11 mouse cellular contexts compared by ENCODE assay signal in genomic region chr8:13548235-13548634, GRCm38 (mm10). TPM values are rescaled to one million over a fixed set of nuclear protein-coding genes. Genes with fewer than 3 reads are reported as not detected.
DNase-seq lines count a peak whose midpoint lies in the region; ATAC-seq and TF ChIP-seq lines count a peak whose summit lies in the region.
"Had no signal": no experiment of that assay in that cellular context is flagged by ENCODE, and none has a peak within 500 bp of the region (broad histone marks: within the 10 kb centered on the region; RNA-seq: fewer than 3 reads in every experiment).

No protein-coding gene starts in this region.

- H3K9ac ChIP-seq in MEL (ENCODE audit: control insufficient read depth, low read depth, low read length, poor library complexity, severe bottlenecking), result no peak overlapping the region
- H3K9ac ChIP-seq in heart, embryonic 15.5 days, result no peak overlapping the region
- H3K9ac ChIP-seq in forebrain, embryonic 11.5 days (ENCODE audit: low read length), result no peak overlapping the region

- no peak overlapping the region for H3K4me3 ChIP-seq in left cerebral cortex, adult 2 months
- H3K4me3 ChIP-seq in MEL (ENCODE audit: control insufficient read depth in 1 of 2, insufficient read depth in 1 of 2, low read depth in 2 of 2, low read length in 2 of 2), result no peak overlapping the region
- no peak overlapping the region for H3K4me3 ChIP-seq in heart, embryonic 15.5 days
- no peak overlapping the region for H3K4me3 ChIP-seq in forebrain, embryonic 11.5 days (ENCODE audit: low read depth, low read length)

- no peak overlapping the region for H3K4me2 ChIP-seq in heart, embryonic 15.5 days
- no peak overlapping the region for H3K4me2 ChIP-seq in forebrain, embryonic 11.5 days (ENCODE audit: low read depth, low read length, severe bottlenecking)

- 27% methylated on average over 4 of the region's 4 CpGs for WGBS in heart, embryonic 15.5 days
- WGBS in forebrain, embryonic 11.5 days, result 42% methylated on average over 4 of the region's 4 CpGs

- TF ChIP-seq RAD21 in MEL (IDR thresholded peaks at IDR 0.05; ENCODE audit: low read depth, low read length), result peak; percentile 62

- intact Hi-C loops in left cerebral cortex, adult 2 months (cut with DNase I), result loop anchor here (1.0 to 5.0 kb wide), 2 partner anchors 91 to 135 kb away; no protein-coding TSS in a partner anchor

- H3K4me1 ChIP-seq in MEL (ENCODE audit: control insufficient read depth in 1 of 2, insufficient read depth in 2 of 2, low read length in 2 of 2), result peaks cover 0 to 3% of the 10 kb centered on the region in 2 experiments; a peak in 1 of 4 replicates
- peaks cover 16% of the 10 kb centered on the region for H3K4me1 ChIP-seq in heart, embryonic 15.5 days (replicated peaks)
- H3K4me1 ChIP-seq in forebrain, embryonic 11.5 days (replicated peaks; ENCODE audit: control insufficient read depth, insufficient read depth, low read length), result no peaks in the 10 kb centered on the region

- peaks cover 0 to 9% of the 10 kb centered on the region in 2 experiments; a peak in 3 of 4 replicates for H3K27me3 ChIP-seq in MEL (ENCODE audit: control insufficient read depth in 1 of 2, insufficient read depth in 2 of 2, low read length in 2 of 2)
- H3K27me3 ChIP-seq in heart, embryonic 15.5 days, result peaks cover 13% of the 10 kb centered on the region; the same call in 1 of the 2 replicates
- no peaks in the 10 kb centered on the region for H3K27me3 ChIP-seq in forebrain, embryonic 11.5 days (ENCODE audit: control insufficient read depth, insufficient read depth, low read length)

- H3K79me2 ChIP-seq in MEL (ENCODE audit: control insufficient read depth, insufficient read depth, low read length, poor library complexity), result no peaks in the 10 kb centered on the region

- no peaks in the 10 kb centered on the region for H3K36me3 ChIP-seq in MEL (ENCODE audit: control insufficient read depth in 1 of 2, insufficient read depth in 2 of 2, low read length in 2 of 2)
- no peaks in the 10 kb centered on the region for H3K36me3 ChIP-seq in heart, embryonic 15.5 days
- no peaks in the 10 kb centered on the region for H3K36me3 ChIP-seq in forebrain, embryonic 11.5 days (ENCODE audit: control insufficient read depth, insufficient read depth, low read length)

- no peak for TF ChIP-seq EP300 in MEL (IDR thresholded peaks at IDR 0.05; ENCODE audit: low read depth in 1 of 2, low read length in 2 of 2)

- TF ChIP-seq CTCF in left cerebral cortex, adult 2 months (IDR thresholded peaks at IDR 0.05), result peak; percentile 63
- peak; percentile 25 to 62 (median 53); a peak in 5 of 6 replicates for TF ChIP-seq CTCF in MEL (IDR thresholded peaks at IDR 0.05 in 2 of 3, conservative IDR thresholded peaks at IDR 0.05 in 1 of 3; ENCODE audit: control insufficient read depth in 1 of 3, insufficient read depth in 1 of 3, low read depth in 2 of 3, low read length in 3 of 3, poor library complexity in 1 of 3, severe bottlenecking in 1 of 3)

- peak; percentile 48; the same call in 1 of the 2 replicates for ATAC-seq in heart, embryonic 15.5 days (replicated peaks; ENCODE audit: insufficient number of reproducible peaks, insufficient read depth, low FRiP score, low read depth)
- ATAC-seq in forebrain, embryonic 11.5 days (replicated peaks; ENCODE audit: low FRiP score), result no peak
- ATAC-seq in granulocyte monocyte progenitor cell, adult 5-6 weeks (replicated peaks; ENCODE audit: poor library complexity, severe bottlenecking), result no peak

- DNase-seq in left cerebral cortex, adult 2 months (ENCODE audit: extremely low spot score in 1 of 2, low spot score in 2 of 2), result no peak
- no peak for DNase-seq in left cerebral cortex, adult 8-10 months (ENCODE audit: low spot score in 2 of 2)
- DNase-seq in MEL (ENCODE audit: low read depth, low spot score), result peak; percentile 23
- DNase-seq in brain, adult 2 months (ENCODE audit: low read depth, low spot score), result peak; percentile 57
- peak; percentile 80 for DNase-seq in lung, postnatal 10 days
- no peak for DNase-seq in forebrain, embryonic 11.5 days (ENCODE audit: low spot score)

- no peaks in the 10 kb centered on the region for H3K9me3 ChIP-seq in MEL (replicated peaks; ENCODE audit: insufficient read depth, low read length)
- H3K9me3 ChIP-seq in heart, embryonic 15.5 days (replicated peaks), result no peaks in the 10 kb centered on the region
- H3K9me3 ChIP-seq in forebrain, embryonic 11.5 days (ENCODE audit: control insufficient read depth, low read length), result no peaks in the 10 kb centered on the region

- no peak for TF ChIP-seq POLR2A in MEL (IDR thresholded peaks at IDR 0.05; ENCODE audit: control insufficient read depth in 1 of 2, insufficient read depth in 1 of 2, low read depth in 1 of 2, low read length in 2 of 2, poor library complexity in 1 of 2)

- H3K27ac ChIP-seq in left cerebral cortex, adult 2 months, result no peak overlapping the region
- H3K27ac ChIP-seq in MEL (ENCODE audit: control insufficient read depth, low read depth, low read length), result no peak overlapping the region
- H3K27ac ChIP-seq in heart, embryonic 15.5 days, result no peak overlapping the region
- H3K27ac ChIP-seq in forebrain, embryonic 11.5 days (ENCODE audit: low read depth, low read length), result no peak overlapping the region

TF ChIP-seq in MEL, 35 proteins besides CTCF, POLR2A, EP300 and RAD21:
- TF ChIP-seq ZC3H11A (IDR thresholded peaks at IDR 0.05; ENCODE audit: low read depth, low read length) (peak; percentile 49), POLR2AphosphoS2 (IDR thresholded peaks at IDR 0.05; ENCODE audit: low read length) (no peak), GATA1 (IDR thresholded peaks at IDR 0.05; ENCODE audit: low read depth, low read length) (no peak), CHD2 (IDR thresholded peaks at IDR 0.05; ENCODE audit: low read length) (no peak), ZKSCAN1 (IDR thresholded peaks at IDR 0.05; ENCODE audit: low read depth, low read length) (no peak), MXI1 (IDR thresholded peaks at IDR 0.05; ENCODE audit: low read depth, low read length) (no peak), SMC3 (IDR thresholded peaks at IDR 0.05; ENCODE audit: low read depth, low read length) (peak; percentile 74), SIN3A (IDR thresholded peaks at IDR 0.05; ENCODE audit: low read length) (no peak), E2F4 (IDR thresholded peaks at IDR 0.05; ENCODE audit: borderline replicate concordance, low read depth, low read length) (no peak), JUND (IDR thresholded peaks at IDR 0.05; ENCODE audit: low read depth, low read length) (no peak)

RNA-seq across cellular contexts. Expression of gene 1700029H14Rik, which starts 14.0 kb away (rescaled TPM):
- total RNA-seq in left cerebral cortex, adult 2 months (2021), result under 1 TPM; 0.38 to 0.77 TPM
- not detected for total RNA-seq in left cerebral cortex, adult 8-10 months (2022)
- total RNA-seq in MEL (2012; rRNA removed), result not detected in 2 replicates
- polyA plus RNA-seq in MEL (2012; ENCODE audit: insufficient read depth in 1 of 2, insufficient read length in 2 of 2, low read depth in 1 of 2, low replicate concordance in 2 of 2, missing spikeins in 1 of 2), result under 1 TPM in 1 of 2 experiments, not detected in 1; 0.06 TPM
- polyA plus RNA-seq in heart, embryonic 15.5 days (2015; fragmentation: Nextera tagmentation; extraction: Ambion mirVana), result not detected in 2 replicates
- not detected in 2 replicates for polyA plus RNA-seq in forebrain, embryonic 11.5 days (2014; fragmentation: Nextera tagmentation; extraction: Ambion mirVana)
- not detected in 2 replicates for total RNA-seq in granulocyte monocyte progenitor cell, adult 5-6 weeks (2014; fragmentation: Nextera tagmentation)
- total RNA-seq in granulocyte monocyte progenitor cell, adult 5-6 weeks (2017), result not detected in 2 replicates
- total RNA-seq: common myeloid progenitor, adult 5-6 weeks; layer of hippocampus, adult 8-10 months had no signal
- polyA plus RNA-seq: neural tube, embryonic 14.5 days had no signal

RNA-seq across cellular contexts. Expression of gene Gas6, which starts 53.9 kb away (rescaled TPM):
- total RNA-seq in left cerebral cortex, adult 2 months (2021), result 10 to 100 TPM; 96.8 to 98.7 TPM
- total RNA-seq in left cerebral cortex, adult 8-10 months (2022), result 100 to 1,000 TPM in 3 of 4 experiments, 10 to 100 TPM in 1; 97.2 to 113 (median 110) TPM
- not detected in 2 replicates for total RNA-seq in MEL (2012; rRNA removed)
- polyA plus RNA-seq in MEL (2012; ENCODE audit: insufficient read depth in 1 of 2, insufficient read length in 2 of 2, low read depth in 1 of 2, low replicate concordance in 2 of 2, missing spikeins in 1 of 2), result not detected
- 222 and 235 TPM in 2 replicates for polyA plus RNA-seq in heart, embryonic 15.5 days (2015; fragmentation: Nextera tagmentation; extraction: Ambion mirVana)
- 9.8 and 10.5 TPM in 2 replicates for polyA plus RNA-seq in forebrain, embryonic 11.5 days (2014; fragmentation: Nextera tagmentation; extraction: Ambion mirVana)
- total RNA-seq in granulocyte monocyte progenitor cell, adult 5-6 weeks (2014; fragmentation: Nextera tagmentation), result not detected in 2 replicates
- 0.10 TPM in 1 of 2 replicates, not detected in the other for total RNA-seq in granulocyte monocyte progenitor cell, adult 5-6 weeks (2017)

Comparison
In these comparisons a context has a peak if more than half of its experiments do, and no peak if none do; other contexts are left out.
1. DNase-seq: peak in MEL (single experiment), brain, adult 2 months (single experiment) and lung, postnatal 10 days (single experiment); none in left cerebral cortex, adult 2 months (0 of 2), left cerebral cortex, adult 8-10 months (0 of 2) and forebrain, embryonic 11.5 days (single experiment).
2. RNA of gene Gas6, which starts 53.9 kb away (total RNA-seq): 97.2 to 113 TPM in left cerebral cortex, adult 8-10 months and 96.8 to 98.7 TPM in left cerebral cortex, adult 2 months; 0.10 TPM in granulocyte monocyte progenitor cell, adult 5-6 weeks and not detected in MEL; every median in the first group is over 10 times any median in the second.